Mouse (Mus musculus) cerebellum, postnatal 36 days (tissue): ENCODE data around the gene Rgl2.
A peak's percentile ranks its signal among the peaks of the same experiment; 100 is the strongest.

Experiments used
- DNase-seq, 2 experiments: peaks; one replicate each; pipeline ENCODE4 v3.0.0; 2021 to 2022; ENCODE audit warnings: mixed read lengths in 2 of 2

Gene Rgl2

GRCm38 (mm10) chr17:33909077-33909868, 20.1 kb upstream of the Rgl2 start, which contains the start of gene Daxx:
Gene Daxx, plus strand, starts transcription at chr17:33909414.
- DNase-seq, result peak; percentile 98 to 99

GRCm38 (mm10) chr17:33909869-33910250, 19.5 kb upstream of the Rgl2 start:
- no peak for DNase-seq

- no peak for DNase-seq
These were observed 18.8 kb upstream of the Rgl2 start for GRCm38 (mm10) chr17:33910346-33911051.

GRCm38 (mm10) chr17:33911052-33911812, 18.1 kb upstream of the Rgl2 start:
- DNase-seq, result no peak

GRCm38 (mm10) chr17:33911813-33912414, 17.4 kb upstream of the Rgl2 start:
- no peak for DNase-seq

- no peak for DNase-seq
These were observed 16.1 kb upstream of the Rgl2 start for GRCm38 (mm10) chr17:33913264-33913663.

- no peak for DNase-seq
These were observed 15.4 kb upstream of the Rgl2 start for GRCm38 (mm10) chr17:33913905-33914304.

GRCm38 (mm10) chr17:33914969-33915391, 14.4 kb upstream of the Rgl2 start:
- DNase-seq, result no peak

- DNase-seq, result peak; percentile 96 to 99
These were observed 13.6 kb upstream of the Rgl2 start, which contains the start of the genes Tapbp and Zbtb22 for GRCm38 (mm10) chr17:33915671-33916250. Gene Tapbp, plus strand, starts transcription at chr17:33915899. Gene Zbtb22, plus strand, starts transcription at chr17:33915904.

- no peak for DNase-seq
These were observed 13.0 kb upstream of the Rgl2 start for GRCm38 (mm10) chr17:33916294-33916693.

- DNase-seq, result no peak
These were observed 12.3 kb upstream of the Rgl2 start for GRCm38 (mm10) chr17:33916847-33917655.

GRCm38 (mm10) chr17:33917656-33918292, 11.6 kb upstream of the Rgl2 start:
- no peak for DNase-seq

- no peak for DNase-seq
These were observed 10.8 kb upstream of the Rgl2 start for GRCm38 (mm10) chr17:33918293-33919203.

GRCm38 (mm10) chr17:33919351-33920281, 9.7 kb upstream of the Rgl2 start:
- DNase-seq, result peak; percentile 55 to 64

GRCm38 (mm10) chr17:33920282-33921097, 8.9 kb upstream of the Rgl2 start:
- peak; percentile 88 to 92 for DNase-seq

GRCm38 (mm10) chr17:33921361-33921760, 8.0 kb upstream of the Rgl2 start:
- DNase-seq, result no peak

GRCm38 (mm10) chr17:33924577-33925283, 4.6 kb upstream of the Rgl2 start:
- DNase-seq, result peak in 1 of 2 experiments; percentile 39
